Mouse (Mus musculus) MEL (cell line): Measurements from ENCODE around the gene Gm10563.

Source experiments
- CTCF ChIP-seq, 3 experiments: IDR thresholded peaks in 2 of 3; conservative IDR thresholded peaks in 1 of 3; 2 replicates each; pipeline ENCODE4 v1.5.1; 2011 to 2012; ENCODE audit warnings: low read length in 3 of 3, low read depth in 2 of 3, mild to moderate bottlenecking in 2 of 3, improper control_type of control experiment in 1 of 3, inconsistent platforms in 1 of 3, mixed read lengths in 1 of 3, moderate library complexity in 1 of 3; ENCODE audit not compliant: control insufficient read depth in 1 of 3, insufficient read depth in 1 of 3, poor library complexity in 1 of 3, severe bottlenecking in 1 of 3
- EP300 ChIP-seq, 2 experiments: IDR thresholded peaks; 2 replicates each; pipeline ENCODE4 v1.6.1; 2011; ENCODE audit warnings: improper control_type of control experiment in 2 of 2, low read length in 2 of 2, low read depth in 1 of 2, mild to moderate bottlenecking in 1 of 2
- ETS1 ChIP-seq: IDR thresholded peaks from 2 replicates; pipeline ENCODE4 v1.6.1; 2012; ENCODE audit warnings: low read depth, mild to moderate bottlenecking, inconsistent platforms, low read length, improper control_type of control experiment, moderate library complexity
- GABPA ChIP-seq: IDR thresholded peaks from 2 replicates; pipeline ENCODE4 v1.6.1; 2012; ENCODE audit warnings: low read depth, mild to moderate bottlenecking, inconsistent platforms, low read length, improper control_type of control experiment, moderate library complexity
- JUND ChIP-seq: IDR thresholded peaks from 2 replicates; pipeline ENCODE4 v1.6.1; 2011; ENCODE audit warnings: low read depth, mild to moderate bottlenecking, improper control_type of control experiment, low read length
- KAT2A ChIP-seq: conservative IDR thresholded peaks from 2 replicates; pipeline ENCODE4 v1.6.1; 2012; ENCODE audit warnings: low read depth, low read length, improper control_type of control experiment, inconsistent platforms
- POLR2A ChIP-seq, 2 experiments: IDR thresholded peaks; 2 replicates each; pipeline ENCODE4 v1.6.1; 2011 to 2012; ENCODE audit warnings: low read length in 2 of 2, mild to moderate bottlenecking in 2 of 2, control low read depth in 1 of 2, improper control_type of control experiment in 1 of 2, low read depth in 1 of 2, moderate library complexity in 1 of 2; ENCODE audit not compliant: control insufficient read depth in 1 of 2, insufficient read depth in 1 of 2, poor library complexity in 1 of 2
- ZNF384 ChIP-seq: IDR thresholded peaks from 2 replicates; pipeline ENCODE4 v1.6.1; 2012; ENCODE audit warnings: low read depth, mild to moderate bottlenecking, inconsistent platforms, low read length, improper control_type of control experiment

GRCm38 (mm10) chr4:155651553-155652269, 6.5 kb upstream of the Gm10563 start:
- TF ChIP-seq GABPA (no peak), CTCF (IDR thresholded peaks at IDR 0.05 in 2 of 3, conservative IDR thresholded peaks at IDR 0.05 in 1 of 3; ENCODE audit: control insufficient read depth in 1 of 3, insufficient read depth in 1 of 3, low read depth in 2 of 3, low read length in 3 of 3, poor library complexity in 1 of 3, severe bottlenecking in 1 of 3) (no peak), ETS1 (no peak), POLR2A (IDR thresholded peaks at IDR 0.05; ENCODE audit: control insufficient read depth in 1 of 2, insufficient read depth in 1 of 2, low read depth in 1 of 2, low read length in 2 of 2, poor library complexity in 1 of 2) (no peak; a peak in 1 of 4 replicates), EP300 (IDR thresholded peaks at IDR 0.05; ENCODE audit: low read depth in 1 of 2, low read length in 2 of 2) (no peak), ZNF384 (no peak), JUND (no peak), KAT2A (no peak)
